Mouse (Mus musculus): ENCODE data around the gene Trp53.

- TF ChIP-seq CTCF (conservative IDR thresholded peaks at IDR 0.05 in 1 of 2, IDR thresholded peaks at IDR 0.05 in 1 of 2; ENCODE audit: low read depth in 2 of 2, low read length in 2 of 2) (peak in 1 of 2 experiments; percentile 87; a peak in 3 of 4 replicates), ZKSCAN1 (IDR thresholded peaks at IDR 0.05; ENCODE audit: borderline replicate concordance, low read depth, low read length) (no peak), RCOR1 (conservative IDR thresholded peaks at IDR 0.05; ENCODE audit: low read depth, low read length) (no peak), POLR2AphosphoS2 (IDR thresholded peaks at IDR 0.05; ENCODE audit: low read depth, low read length) (no peak), USF2 (conservative IDR thresholded peaks at IDR 0.05; ENCODE audit: low read depth, low read length) (no peak), CHD2 (IDR thresholded peaks at IDR 0.05; ENCODE audit: low read length) (no peak), POLR2A (IDR thresholded peaks at IDR 0.05; ENCODE audit: low read depth, low read length) (no peak), NELFE (IDR thresholded peaks at IDR 0.05; ENCODE audit: low read depth, low read length) (no peak; the same call in 1 of the 2 replicates)
Observed at GRCm38 (mm10) chr11:69613553-69614256, 33.5 kb downstream of the Trp53 start.
